In genomic region chr6:116488791-116489190, GRCm38 (mm10) we compare ENCODE assay signal across 29 mouse cellular contexts. TPM values are rescaled to one million over a fixed set of nuclear protein-coding genes. Genes with fewer than 3 reads are reported as not detected.
DNase-seq lines count a peak whose midpoint lies in the region; ATAC-seq and TF ChIP-seq lines count a peak whose summit lies in the region.
"Had no signal": no experiment of that assay in that cellular context is flagged by ENCODE, and none has a peak within 500 bp of the region (broad histone marks: within the 10 kb centered on the region; RNA-seq: fewer than 3 reads in every experiment).

Olfr211 (plus strand) TSS chr6:116489091.

- no peak within 1 kb of the TSS for H3K4me3 ChIP-seq in midbrain, embryonic 14.5 days (replicated peaks; ENCODE audit: low read depth, low read length)
- no peak within 1 kb of the TSS for H3K4me3 ChIP-seq in midbrain, embryonic 13.5 days (replicated peaks)
- H3K4me3 ChIP-seq: embryonic facial prominence, embryonic 13.5 days; forebrain, embryonic 10.5 days; heart, embryonic 15.5 days; limb, embryonic 12.5 days; liver, embryonic 15.5 days; neural tube, embryonic 13.5 days had no signal

- ATAC-seq in midbrain, embryonic 14.5 days (ENCODE audit: low FRiP score, low TSS enrichment) = no peak
- ATAC-seq in midbrain, embryonic 13.5 days = no peak
- ATAC-seq: forebrain, embryonic 16.5 days; intestine, embryonic 16.5 days had no signal

- no peak within 1 kb of the TSS for H3K27ac ChIP-seq in midbrain, embryonic 14.5 days (replicated peaks; ENCODE audit: low read depth, low read length)
- no peak within 1 kb of the TSS for H3K27ac ChIP-seq in midbrain, embryonic 13.5 days
- H3K27ac ChIP-seq: embryonic facial prominence, embryonic 13.5 days; forebrain, embryonic 10.5 days; heart, embryonic 15.5 days; kidney, postnatal 0 days; limb, embryonic 12.5 days; liver, embryonic 15.5 days; neural tube, embryonic 13.5 days had no signal

- H3K36me3 ChIP-seq in midbrain, embryonic 14.5 days (ENCODE audit: control insufficient read depth, insufficient read depth, low read length) = no peaks in the 10 kb centered on the region
- no peaks in the 10 kb centered on the region for H3K36me3 ChIP-seq in midbrain, embryonic 13.5 days
- H3K36me3 ChIP-seq: embryonic facial prominence, embryonic 13.5 days; forebrain, embryonic 10.5 days; heart, embryonic 15.5 days; limb, embryonic 12.5 days; liver, embryonic 15.5 days; neural tube, embryonic 13.5 days had no signal

- DNase-seq in cerebellum, adult 9-11 months = peak; percentile 12
- no peak for DNase-seq in cerebellum, adult 8-10 months
- DNase-seq in midbrain, embryonic 14.5 days = peak; percentile 6
- DNase-seq in brain, embryonic 14.5 days (ENCODE audit: low read depth) = peak; percentile 16
- DNase-seq in thymus, postnatal 0 days (ENCODE audit: low spot score) = no peak
- no peak for DNase-seq in testis, postnatal 14 days (ENCODE audit: low spot score)
- DNase-seq: adrenal gland, postnatal 25 days; gastrocnemius, postnatal 10 days; kidney, postnatal 4 days; layer of hippocampus, postnatal 36 days; lung, embryonic 14.5 days; lung, postnatal 14 days; spleen, adult 18-20 months; thymus, adult 18-20 months; thymus, postnatal 36 days had no signal

- 65% methylated on average over 4 of the region's 4 CpGs for WGBS in midbrain, embryonic 14.5 days
- 69% methylated on average over 4 of the region's 4 CpGs for WGBS in midbrain, embryonic 13.5 days

- no peaks in the 10 kb centered on the region for H3K27me3 ChIP-seq in midbrain, embryonic 14.5 days (ENCODE audit: control insufficient read depth, insufficient read depth, low read length)
- no peaks in the 10 kb centered on the region for H3K27me3 ChIP-seq in midbrain, embryonic 13.5 days
- H3K27me3 ChIP-seq: embryonic facial prominence, embryonic 13.5 days; heart, embryonic 15.5 days; limb, embryonic 12.5 days; liver, embryonic 15.5 days; neural tube, embryonic 13.5 days had no signal

- TF ChIP-seq POLR2A in brain, embryonic 14.5 days (IDR thresholded peaks at IDR 0.05; ENCODE audit: borderline replicate concordance, extremely low read depth, insufficient read depth, insufficient read length, poor library complexity, severe bottlenecking) = no peak

- no peaks in the 10 kb centered on the region for H3K4me1 ChIP-seq in midbrain, embryonic 14.5 days (ENCODE audit: control insufficient read depth, insufficient read depth, low read length)
- H3K4me1 ChIP-seq in midbrain, embryonic 13.5 days (replicated peaks) = no peaks in the 10 kb centered on the region
- H3K4me1 ChIP-seq: embryonic facial prominence, embryonic 13.5 days; forebrain, embryonic 10.5 days; heart, embryonic 15.5 days; limb, embryonic 12.5 days; liver, embryonic 15.5 days had no signal

- no peak within 1 kb of the TSS for H3K9ac ChIP-seq in midbrain, embryonic 14.5 days (replicated peaks; ENCODE audit: low read length)
- H3K9ac ChIP-seq in midbrain, embryonic 13.5 days (replicated peaks) = no peak within 1 kb of the TSS
- H3K9ac ChIP-seq: embryonic facial prominence, embryonic 13.5 days; heart, embryonic 15.5 days; limb, embryonic 12.5 days; liver, embryonic 15.5 days; lung, embryonic 14.5 days; neural tube, embryonic 13.5 days had no signal

- TF ChIP-seq CTCF in brain, embryonic 14.5 days (IDR thresholded peaks at IDR 0.05; ENCODE audit: borderline replicate concordance, extremely low read depth, insufficient read depth, insufficient read length) = no peak

- H3K9me3 ChIP-seq in midbrain, embryonic 14.5 days (ENCODE audit: control insufficient read depth, low read length) = no peaks in the 10 kb centered on the region
- H3K9me3 ChIP-seq in midbrain, embryonic 13.5 days = no peaks in the 10 kb centered on the region
- H3K9me3 ChIP-seq: embryonic facial prominence, embryonic 13.5 days; forebrain, embryonic 10.5 days; heart, embryonic 15.5 days; limb, embryonic 12.5 days; liver, embryonic 15.5 days; neural tube, embryonic 13.5 days had no signal

- H3K4me2 ChIP-seq in midbrain, embryonic 14.5 days (ENCODE audit: low read length) = no peak within 1 kb of the TSS
- H3K4me2 ChIP-seq in midbrain, embryonic 13.5 days (replicated peaks) = no peak within 1 kb of the TSS
- H3K4me2 ChIP-seq: embryonic facial prominence, embryonic 13.5 days; heart, embryonic 15.5 days; limb, embryonic 12.5 days; liver, embryonic 15.5 days; lung, embryonic 14.5 days; neural tube, embryonic 13.5 days had no signal

RNA-seq across cellular contexts. Expression of gene Olfr211, which starts in this region (rescaled TPM):
- not detected in 2 replicates for polyA plus RNA-seq in midbrain, embryonic 14.5 days (2014; fragmentation: Nextera tagmentation; extraction: Ambion mirVana)
- not detected in 2 replicates for polyA plus RNA-seq in midbrain, embryonic 13.5 days (2015; fragmentation: Nextera tagmentation; extraction: Ambion mirVana)
- polyA plus RNA-seq in brain, embryonic 14.5 days (2012; rRNA removed) = not detected in 2 replicates
- polyA plus RNA-seq in thymus, postnatal 0 days (2015; fragmentation: Nextera tagmentation; extraction: Ambion mirVana) = not detected in 2 replicates
- polyA plus RNA-seq: embryonic facial prominence, embryonic 13.5 days; forebrain, embryonic 10.5 days; forebrain, embryonic 16.5 days; gonadal fat pad, adult 2 months; heart, embryonic 15.5 days; hindbrain, embryonic 11.5 days; intestine, embryonic 16.5 days; kidney, postnatal 0 days; limb, embryonic 12.5 days; liver, adult 2 months; liver, embryonic 15.5 days; lung, embryonic 14.5 days; neural tube, embryonic 13.5 days; stomach, embryonic 16.5 days had no signal

Comparison
In these comparisons a context has a peak if more than half of its experiments do, and no peak if none do; other contexts are left out.
1. Peak in DNase-seq in midbrain, embryonic 14.5 days; RNA of the gene not detected or under 1 TPM.
2. Peak in DNase-seq in brain, embryonic 14.5 days; RNA of the gene not detected or under 1 TPM.